Mouse (Mus musculus): Measurements from ENCODE around the gene Gjb3. TPM values are rescaled to one million over a fixed set of nuclear protein-coding genes. Genes with fewer than 3 reads are reported as not detected.
A peak's percentile ranks its signal among the peaks of the same experiment; 100 is the strongest.

Gjb3 gene
- not detected for total RNA-seq (2022)

DNA sequence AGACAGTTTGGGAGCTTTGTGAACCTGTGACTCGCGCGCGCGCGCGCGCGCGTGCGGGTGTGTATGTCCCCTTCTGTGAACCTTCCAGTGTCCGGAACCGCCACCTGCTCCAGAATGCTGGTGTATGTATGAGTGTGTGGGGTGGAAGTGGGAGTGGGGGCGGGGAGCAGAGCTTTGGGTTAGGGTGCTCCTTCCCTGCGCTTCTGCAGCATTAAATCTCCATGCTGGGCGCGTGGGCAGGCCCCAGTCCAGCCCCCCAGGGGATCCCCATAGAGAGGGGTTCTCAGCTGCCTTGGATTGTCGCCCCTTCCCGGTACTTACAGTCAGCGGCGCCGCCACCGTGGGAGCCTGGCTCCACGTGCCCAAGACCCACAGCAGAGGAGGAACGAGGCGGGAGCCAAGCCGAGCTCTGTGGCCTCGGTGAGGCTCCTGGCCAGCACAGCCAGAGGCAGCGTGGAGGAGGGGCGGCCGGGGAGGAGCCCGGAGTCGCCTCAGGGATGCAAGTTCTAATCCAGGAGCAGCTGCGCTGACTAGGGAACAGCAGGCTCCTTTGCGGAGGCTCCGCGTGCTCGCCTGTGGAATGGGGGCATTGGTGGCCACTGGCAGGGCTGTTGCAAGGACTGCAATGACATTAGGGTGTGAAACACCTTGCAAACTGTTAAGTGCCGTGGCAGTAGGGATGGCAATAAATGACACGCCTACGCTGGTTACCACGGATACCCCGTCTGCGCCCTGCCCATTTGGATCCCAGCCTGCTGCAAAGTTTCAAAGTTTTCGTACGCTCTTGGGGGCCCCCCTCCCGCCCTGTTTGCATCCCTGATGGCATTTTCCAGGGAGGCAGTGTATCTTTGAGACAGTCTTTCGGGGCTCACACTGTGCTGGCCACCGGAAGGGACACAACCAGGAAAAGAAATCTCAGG is at the start of gene Gjb3:
Gene Gjb3 (minus strand): TSS at position 664 of the 920 bp plus-strand sequence.
- no peak for DNase-seq (ENCODE audit: low spot score in 2 of 2)

GRCm38 (mm10) chr4:127377344-127377743 is 46.7 kb upstream of the Gjb3 start:
- DNase-seq (ENCODE audit: low spot score in 2 of 2): no peak

GRCm38 (mm10) chr4:127375541-127376177 is 45.0 kb upstream of the Gjb3 start:
- DNase-seq (ENCODE audit: low spot score in 2 of 2): no peak

GRCm38 (mm10) chr4:127374645-127375044 is 44.0 kb upstream of the Gjb3 start:
- DNase-seq (ENCODE audit: low spot score in 2 of 2): no peak

GRCm38 (mm10) chr4:127373491-127373890 is 42.8 kb upstream of the Gjb3 start:
- DNase-seq (ENCODE audit: low spot score in 2 of 2): no peak

DNA sequence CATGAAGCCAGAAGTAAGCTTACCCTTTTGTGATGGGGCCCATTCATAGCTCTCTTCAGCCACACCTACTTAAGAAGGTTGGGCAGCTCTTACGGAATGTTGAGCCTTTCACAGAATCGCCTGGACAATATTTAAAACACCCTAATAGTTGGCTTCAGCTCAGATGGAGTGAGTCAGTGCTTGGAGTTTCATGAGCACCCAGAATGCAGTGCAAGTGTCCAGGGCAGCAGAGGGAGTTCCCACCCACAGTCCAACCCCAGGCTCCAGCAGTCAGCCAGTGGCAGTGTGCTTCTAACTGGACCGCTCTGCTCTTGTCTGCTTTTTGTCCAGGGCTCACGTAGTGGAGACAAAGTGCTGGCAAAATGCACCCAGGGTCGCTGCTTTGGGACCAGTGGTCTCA is 40.9 kb upstream of the Gjb3 start:
- no peak for DNase-seq (ENCODE audit: low spot score in 2 of 2)

GRCm38 (mm10) chr4:127370447-127370846 is 39.8 kb upstream of the Gjb3 start:
- no peak for DNase-seq (ENCODE audit: low spot score in 2 of 2)

DNA sequence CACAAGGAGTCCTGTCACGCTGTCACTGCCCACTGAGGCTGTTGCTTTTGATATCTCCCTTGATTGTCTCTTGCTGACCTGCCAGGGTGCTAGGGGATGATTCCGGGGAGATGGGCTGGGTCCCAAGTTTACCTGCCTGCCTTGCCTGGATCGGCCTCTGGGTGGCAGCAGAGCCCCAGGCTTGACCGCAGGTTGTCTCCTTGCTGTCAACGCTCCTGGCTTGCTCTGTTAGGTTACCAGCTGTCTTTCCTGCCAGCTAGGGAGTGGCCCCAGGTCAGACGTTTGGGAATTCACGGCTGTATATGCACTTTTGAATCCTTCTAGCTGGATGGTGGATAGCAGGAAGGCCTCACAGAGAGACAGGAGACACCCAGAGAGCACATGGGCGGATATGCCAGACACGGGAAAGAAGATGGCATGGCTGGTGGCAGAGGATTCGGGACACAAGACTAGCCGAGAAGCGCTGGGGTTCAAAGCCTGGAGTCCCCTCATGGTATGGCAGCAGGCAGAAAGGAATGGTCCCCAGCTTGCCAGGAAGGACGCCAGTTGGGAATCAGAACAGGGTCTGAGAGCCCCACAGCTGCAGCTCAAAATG is 37.8 kb upstream of the Gjb3 start:
- peak in 1 of 2 experiments; percentile 76 for DNase-seq (ENCODE audit: low spot score in 2 of 2)

GRCm38 (mm10) chr4:127365834-127366233 is 35.2 kb upstream of the Gjb3 start:
- no peak for DNase-seq (ENCODE audit: low spot score in 2 of 2)

- no peak for DNase-seq (ENCODE audit: low spot score in 2 of 2)
These were observed 34.8 kb upstream of the Gjb3 start for GRCm38 (mm10) chr4:127365433-127365832.

DNA sequence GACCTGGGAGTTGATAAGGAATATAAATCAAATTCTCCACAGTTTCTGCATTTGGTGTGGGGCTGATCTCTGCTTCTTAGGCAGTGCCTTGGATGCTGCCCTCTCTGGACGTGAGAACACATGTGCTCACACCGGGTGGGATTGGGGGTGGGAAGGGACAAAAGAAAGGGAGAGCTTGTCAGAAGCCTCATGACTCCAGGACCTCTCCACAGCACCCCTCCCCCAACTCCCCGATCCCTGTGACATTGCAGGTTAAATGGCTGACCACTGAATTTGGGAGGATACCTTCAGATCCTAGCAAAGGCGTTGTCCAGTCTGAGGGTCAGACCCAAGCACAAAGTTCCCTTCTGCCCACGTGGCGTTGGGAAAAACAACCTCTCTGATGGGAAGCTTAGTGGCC is 33.8 kb upstream of the Gjb3 start:
- no peak for DNase-seq (ENCODE audit: low spot score in 2 of 2)

- DNase-seq (ENCODE audit: low spot score in 2 of 2): no peak
These were observed 32.7 kb upstream of the Gjb3 start for GRCm38 (mm10) chr4:127363331-127363730.

DNA sequence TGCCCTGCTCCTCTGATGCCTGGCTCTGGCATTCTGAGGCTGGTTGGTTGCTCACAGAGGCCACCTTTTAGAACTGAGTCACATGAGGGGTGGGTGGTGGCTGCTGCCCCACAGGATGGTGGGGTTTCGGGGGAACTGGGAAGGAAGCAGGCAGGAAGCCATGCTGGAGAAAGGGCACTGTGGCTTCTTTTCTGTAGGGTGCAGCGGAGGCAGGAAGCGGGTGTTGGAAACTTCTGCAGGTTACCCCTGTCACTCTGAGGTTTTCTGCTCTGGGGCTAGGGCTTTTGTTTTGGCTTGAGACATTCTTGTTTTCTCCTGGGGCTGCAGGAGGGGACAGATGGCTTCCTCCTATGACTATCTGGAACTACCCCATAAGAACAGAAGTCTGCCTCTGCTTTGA is 31.9 kb upstream of the Gjb3 start:
- DNase-seq (ENCODE audit: low spot score in 2 of 2): no peak

DNA sequence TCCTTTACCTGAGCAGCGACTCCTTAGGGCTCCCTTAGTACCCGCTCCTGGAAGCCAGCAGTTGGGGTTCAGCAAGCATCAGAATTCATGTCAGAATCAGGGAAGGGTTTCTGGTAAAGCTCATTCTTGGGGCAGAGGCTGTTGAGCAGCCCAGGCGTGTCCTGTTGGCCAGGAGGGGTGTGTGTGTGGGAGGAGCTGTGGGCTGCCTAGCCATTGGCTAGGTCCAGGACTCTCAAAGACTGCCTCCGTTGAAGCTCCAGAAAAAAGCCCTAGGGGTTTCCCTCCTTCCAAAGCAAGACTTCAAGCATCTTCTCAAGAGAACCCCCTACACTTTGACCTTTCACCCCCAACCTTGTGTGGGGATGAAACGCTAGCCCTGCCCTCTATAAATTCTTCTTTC is 27.4 kb upstream of the Gjb3 start, which contains the start of gene Gjb5:
Gene Gjb5 (minus strand): TSS at position 164 of the 400 bp plus-strand sequence.
- no peak for DNase-seq (ENCODE audit: low spot score in 2 of 2)

- no peak for DNase-seq (ENCODE audit: low spot score in 2 of 2)
These were observed 24.2 kb upstream of the Gjb3 start for GRCm38 (mm10) chr4:127354506-127355485.

DNA sequence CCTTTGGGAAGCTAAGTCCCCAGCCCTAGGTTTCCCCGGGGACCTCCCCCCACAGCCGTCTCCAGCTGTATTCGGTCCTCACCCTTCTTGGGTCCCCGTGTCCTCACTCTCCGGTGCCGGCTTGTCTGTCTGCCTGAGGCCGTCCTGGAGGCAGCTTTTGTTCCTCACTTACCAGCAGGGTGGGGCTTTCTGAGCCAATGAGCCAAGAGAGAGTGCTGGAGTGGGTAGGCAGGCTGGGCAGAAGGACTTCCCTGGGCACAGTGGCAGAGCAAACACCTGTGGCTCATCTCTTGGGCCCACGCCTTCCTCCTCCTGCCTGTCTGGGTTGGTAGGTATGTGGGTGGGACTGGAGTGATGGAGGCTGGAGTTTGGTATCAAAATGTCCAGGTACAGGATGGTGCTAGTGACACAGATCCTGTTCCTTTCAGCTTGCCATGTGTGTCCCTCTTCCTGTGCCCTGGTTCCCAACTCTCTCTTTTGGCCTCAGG is 23.4 kb upstream of the Gjb3 start, which contains the start of gene Gjb4:
Gene Gjb4 (minus strand): TSS at position 131 of the 488 bp plus-strand sequence.
- no peak for DNase-seq (ENCODE audit: low spot score in 2 of 2)

DNA sequence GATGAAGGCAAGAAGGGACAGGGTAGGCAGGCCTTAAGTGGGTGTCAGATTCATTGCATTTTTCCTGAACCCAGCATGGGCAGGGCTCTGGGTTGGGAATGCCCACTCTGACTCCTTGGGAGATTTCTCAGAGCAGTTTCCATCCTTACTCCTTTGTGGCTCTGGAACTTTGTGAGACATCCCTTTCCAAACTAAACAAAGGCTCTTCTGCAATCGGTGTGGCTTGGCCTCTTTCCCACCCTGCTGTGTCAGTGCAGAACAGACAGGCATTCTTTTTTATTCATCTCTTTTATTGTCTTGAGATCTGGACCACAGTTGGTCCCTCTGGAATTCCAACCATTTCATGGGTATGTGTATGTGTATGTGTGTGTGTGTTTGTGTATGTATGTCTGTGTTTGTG is 21.9 kb upstream of the Gjb3 start:
- no peak for DNase-seq (ENCODE audit: low spot score in 2 of 2)

DNA sequence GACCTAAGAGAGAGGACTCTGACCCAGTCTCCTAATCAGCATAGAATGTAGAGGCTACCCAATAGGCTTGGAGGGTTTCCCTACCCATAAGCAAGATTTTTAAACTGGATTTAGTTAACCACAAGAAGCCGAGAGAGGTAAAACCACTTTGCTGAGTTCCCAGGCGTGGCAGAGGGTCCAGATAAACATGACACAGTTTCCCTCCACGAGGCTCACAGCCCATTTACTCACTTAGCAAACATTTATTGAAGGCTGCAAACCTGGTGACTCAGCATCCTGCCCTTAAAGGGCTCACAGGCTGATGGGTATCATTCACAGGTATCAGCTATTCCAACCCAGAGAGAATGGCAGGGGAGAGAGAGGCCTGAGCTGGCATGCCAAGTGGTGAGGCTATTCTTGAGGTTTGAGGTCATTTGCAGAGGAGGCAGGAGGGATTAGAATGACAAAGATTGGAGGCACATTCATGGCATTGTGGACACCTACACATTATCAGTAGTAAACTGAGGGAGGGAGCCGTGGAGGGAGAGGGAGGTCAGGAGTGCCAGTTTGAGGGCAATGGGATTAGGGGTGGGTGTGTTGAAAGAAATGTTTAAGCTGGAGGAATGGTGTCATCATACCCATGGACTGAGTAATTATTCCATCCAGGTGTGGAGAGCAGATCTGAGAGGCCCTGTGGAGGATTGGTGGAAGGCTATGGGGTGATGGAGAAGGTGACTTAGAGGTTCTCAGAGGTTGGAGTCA is 19.1 kb upstream of the Gjb3 start:
- DNase-seq (ENCODE audit: low spot score in 2 of 2): no peak

- DNase-seq (ENCODE audit: low spot score in 2 of 2): no peak
These were observed 14.4 kb upstream of the Gjb3 start for GRCm38 (mm10) chr4:127345000-127345399.

DNA sequence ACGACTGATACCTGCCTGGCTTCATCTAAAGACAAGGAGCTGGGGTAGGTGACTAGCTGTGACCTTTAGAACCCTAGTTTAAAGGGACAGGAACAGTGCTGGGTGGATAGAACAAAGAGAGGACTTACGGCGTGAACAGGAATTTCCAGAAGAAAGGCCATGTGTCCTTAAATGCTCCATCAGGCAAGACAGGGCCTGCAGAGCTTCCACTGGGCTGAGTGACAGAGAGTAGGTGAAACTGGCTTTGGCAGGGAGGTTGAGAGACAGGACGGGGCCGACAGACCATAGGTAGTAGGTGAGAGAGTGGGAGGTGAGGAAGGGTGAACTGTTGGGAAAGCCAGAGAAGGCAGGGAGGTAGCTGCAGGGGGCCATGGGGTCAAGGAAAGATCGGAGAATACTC is 10.7 kb upstream of the Gjb3 start:
- no peak for DNase-seq (ENCODE audit: low spot score in 2 of 2)

Measured in left cerebral cortex, adult 8-10 months (tissue).